Mouse (Mus musculus): ENCODE data around the gene Pimreg. TPM values are rescaled to one million over a fixed set of nuclear protein-coding genes. Genes with fewer than 3 reads are reported as not detected.

Gene Pimreg
- polyA plus RNA-seq, 1 experiment from 2014 or later: 219 TPM

DNA sequence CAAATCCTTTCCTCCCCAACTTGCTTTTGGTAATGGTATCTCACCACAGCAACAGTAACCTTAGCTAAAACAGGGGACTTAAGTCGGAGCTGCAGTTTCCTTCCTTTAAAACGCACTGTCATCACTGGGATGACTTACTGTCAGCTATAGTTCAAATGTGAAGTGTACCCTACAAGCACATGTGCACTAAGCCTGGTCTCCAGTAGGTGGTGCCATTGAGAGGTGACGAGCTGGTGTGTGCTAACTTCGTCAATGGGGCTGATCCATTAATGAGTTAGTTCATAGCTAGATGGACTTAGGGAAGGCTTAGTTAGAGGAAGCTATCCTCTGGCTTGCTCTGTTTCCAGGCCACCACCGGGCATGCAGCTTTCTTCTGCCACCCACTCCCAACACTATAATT, 10.8 kb downstream of the Pimreg start:
- peaks cover 44% of the 10 kb centered on the region for H3K4me1 ChIP-seq
- no peak overlapping the region for H3K27ac ChIP-seq (replicated peaks)
- H3K4me3 ChIP-seq: no peak overlapping the region
- 20% methylated on average over 5 of the region's 5 CpGs for WGBS
- peak; percentile 74 for DNase-seq (ENCODE audit: low spot score)
- H3K9me3 ChIP-seq: no peaks in the 10 kb centered on the region
- H3K27me3 ChIP-seq (replicated peaks; ENCODE audit: low read depth, poor library complexity, severe bottlenecking): peaks cover 45% of the 10 kb centered on the region
- H3K36me3 ChIP-seq (replicated peaks): peaks cover 10% of the 10 kb centered on the region

DNA sequence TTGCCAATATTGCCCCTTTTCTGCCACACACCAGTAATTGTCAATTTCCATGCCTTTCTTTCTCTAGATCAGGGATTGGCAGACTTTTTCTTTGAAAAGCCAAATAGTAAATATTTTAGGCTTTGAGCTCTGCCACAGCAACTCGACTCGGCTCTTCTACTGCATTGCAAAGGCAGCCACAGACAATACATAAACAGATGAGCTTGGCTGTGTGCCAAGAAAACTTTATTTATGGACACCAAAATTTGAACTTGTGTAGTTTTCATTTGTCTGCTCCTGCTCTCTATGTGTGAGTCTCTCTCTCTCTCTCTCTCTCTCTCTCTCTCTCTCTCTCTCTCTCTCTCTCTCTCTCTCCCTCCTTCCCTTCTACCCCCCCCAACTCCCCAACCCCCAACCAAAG, 13.3 kb downstream of the Pimreg start:
- WGBS: 73% methylated on average over 2 of the region's 2 CpGs
- Histone ChIP-seq H3K4me1 (peaks cover 36% of the 10 kb centered on the region), H3K27ac (replicated peaks) (no peak overlapping the region), H3K36me3 (replicated peaks) (no peaks in the 10 kb centered on the region), H3K9me3 (no peaks in the 10 kb centered on the region), H3K27me3 (replicated peaks; ENCODE audit: low read depth, poor library complexity, severe bottlenecking) (peaks cover 30% of the 10 kb centered on the region), H3K4me3 (no peak overlapping the region)
- DNase-seq (ENCODE audit: low spot score): no peak

DNA sequence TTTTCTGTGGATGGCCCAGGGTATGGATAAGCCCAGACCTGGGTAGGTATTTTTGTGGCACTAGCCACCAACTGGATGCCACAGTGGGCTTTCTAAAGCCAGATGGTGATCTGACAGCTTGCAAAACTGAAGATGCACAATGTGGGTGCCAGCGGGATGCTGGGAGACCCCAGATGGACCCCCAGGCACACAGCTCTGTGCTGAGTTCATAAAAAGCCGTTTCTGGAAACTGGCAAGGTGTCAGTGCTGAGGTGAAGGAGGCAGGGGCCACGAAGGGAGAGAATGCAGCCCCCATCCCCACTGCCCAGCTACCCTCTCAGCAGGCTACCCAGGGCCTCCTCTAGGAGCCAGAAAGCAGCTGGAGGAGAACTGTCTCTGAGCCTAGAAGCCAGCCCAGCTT, 15.3 kb downstream of the Pimreg start:
- Histone ChIP-seq H3K36me3 (replicated peaks) (no peaks in the 10 kb centered on the region), H3K27ac (replicated peaks) (no peak overlapping the region), H3K4me3 (no peak overlapping the region), H3K27me3 (replicated peaks; ENCODE audit: low read depth, poor library complexity, severe bottlenecking) (peaks cover 10% of the 10 kb centered on the region; the same call in 1 of the 2 replicates), H3K4me1 (peaks cover 17% of the 10 kb centered on the region), H3K9me3 (no peaks in the 10 kb centered on the region)
- DNase-seq (ENCODE audit: low spot score): no peak
- 85% methylated on average over 3 of the region's 3 CpGs for WGBS

DNA sequence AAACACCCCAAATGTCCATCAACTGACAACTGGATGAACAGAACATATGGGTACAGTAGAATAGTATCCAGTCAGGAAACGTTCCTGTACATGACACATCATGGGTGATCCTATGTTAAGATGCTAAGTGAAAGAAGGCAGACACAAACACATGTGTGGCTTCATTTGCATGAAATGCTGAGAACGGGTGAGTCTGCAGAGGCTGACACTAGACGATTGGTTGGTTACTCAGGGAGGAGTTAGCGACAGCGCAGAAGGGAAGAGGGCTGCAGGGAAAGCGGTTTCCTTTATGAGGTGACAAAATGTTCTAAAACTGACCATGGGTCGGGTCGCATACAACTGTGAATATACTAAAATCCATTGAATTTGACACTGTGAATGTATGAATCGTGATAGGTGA, 18.6 kb downstream of the Pimreg start:
- H3K9me3 ChIP-seq: peaks cover 15% of the 10 kb centered on the region; the same call in 1 of the 2 replicates
- H3K27ac ChIP-seq (replicated peaks): no peak overlapping the region
- no peak for DNase-seq (ENCODE audit: low spot score)
- no peak overlapping the region for H3K4me3 ChIP-seq
- H3K36me3 ChIP-seq (replicated peaks): no peaks in the 10 kb centered on the region
- WGBS: 84% methylated on average over 9 of the region's 9 CpGs
- 0 out of 2 replicates have a peak, but pooled peaks cover 2% of the 10 kb centered on the region for H3K27me3 ChIP-seq (replicated peaks; ENCODE audit: low read depth, poor library complexity, severe bottlenecking)
- H3K4me1 ChIP-seq: peaks cover 8% of the 10 kb centered on the region

DNA sequence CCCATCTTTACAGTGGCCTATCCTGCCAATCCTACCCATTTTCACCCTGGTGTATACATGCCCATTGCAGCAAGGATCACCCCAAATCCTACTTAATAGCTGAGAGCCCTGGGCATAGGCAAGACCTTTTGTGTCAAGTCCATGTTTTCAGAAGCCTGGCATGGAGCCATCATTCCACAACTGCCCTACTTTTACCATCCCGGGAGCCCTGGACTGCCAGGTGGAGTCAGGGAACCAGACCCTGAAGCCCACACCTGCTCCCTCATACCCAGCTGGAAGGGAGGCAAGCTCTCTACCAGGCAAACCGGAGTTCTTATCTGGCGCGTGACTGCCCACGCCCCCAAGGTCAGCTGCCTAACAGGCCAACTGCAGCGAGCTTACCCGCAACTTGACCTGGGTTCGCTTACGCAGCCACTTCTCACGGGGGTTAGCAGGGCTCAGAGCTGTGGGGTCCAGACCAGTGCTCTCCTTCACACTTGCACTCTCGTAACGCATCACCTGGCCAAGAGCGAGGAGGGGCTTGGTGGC, 19.3 kb downstream of the Pimreg start:
- 86% methylated on average over 13 of the region's 13 CpGs for WGBS
- DNase-seq (ENCODE audit: low spot score): no peak
- no peak overlapping the region for H3K27ac ChIP-seq (replicated peaks)
- H3K4me3 ChIP-seq: no peak overlapping the region
- peaks cover under 1% of the 10 kb centered on the region; the same call in 1 of the 2 replicates for H3K4me1 ChIP-seq
- no peaks in the 10 kb centered on the region for H3K36me3 ChIP-seq (replicated peaks)
- H3K27me3 ChIP-seq (replicated peaks; ENCODE audit: low read depth, poor library complexity, severe bottlenecking): 0 out of 2 replicates have a peak, but pooled peaks cover 3% of the 10 kb centered on the region
- H3K9me3 ChIP-seq: peaks cover 15% of the 10 kb centered on the region; the same call in 1 of the 2 replicates

DNA sequence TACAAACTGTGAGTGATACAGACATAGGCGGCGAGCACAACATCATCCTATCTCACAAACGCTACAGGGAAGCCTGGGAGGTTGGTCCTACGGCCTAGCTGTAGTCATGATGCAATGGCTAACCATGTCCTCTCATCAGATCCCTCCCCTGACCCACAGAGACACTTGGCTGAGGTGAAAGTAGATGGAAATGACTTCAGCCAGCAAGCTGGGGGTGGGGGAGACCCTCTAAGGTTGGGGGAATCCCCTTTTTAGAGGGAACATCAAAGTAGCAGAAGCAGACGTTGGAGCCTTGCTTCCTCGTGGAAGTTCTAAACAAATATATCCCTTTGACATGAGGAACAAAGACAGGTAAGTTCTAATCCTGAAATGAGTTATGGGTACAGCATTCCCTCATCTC, 22.6 kb downstream of the Pimreg start:
- Histone ChIP-seq H3K27me3 (replicated peaks; ENCODE audit: low read depth, poor library complexity, severe bottlenecking) (0 out of 2 replicates have a peak, but pooled peaks cover 3% of the 10 kb centered on the region), H3K4me1 (no peaks in the 10 kb centered on the region), H3K36me3 (replicated peaks) (no peaks in the 10 kb centered on the region), H3K4me3 (no peak overlapping the region), H3K9me3 (peaks cover 15% of the 10 kb centered on the region; the same call in 1 of the 2 replicates), H3K27ac (replicated peaks) (no peak overlapping the region)
- WGBS: 80% methylated on average over 6 of the region's 6 CpGs
- DNase-seq (ENCODE audit: low spot score): no peak

DNA sequence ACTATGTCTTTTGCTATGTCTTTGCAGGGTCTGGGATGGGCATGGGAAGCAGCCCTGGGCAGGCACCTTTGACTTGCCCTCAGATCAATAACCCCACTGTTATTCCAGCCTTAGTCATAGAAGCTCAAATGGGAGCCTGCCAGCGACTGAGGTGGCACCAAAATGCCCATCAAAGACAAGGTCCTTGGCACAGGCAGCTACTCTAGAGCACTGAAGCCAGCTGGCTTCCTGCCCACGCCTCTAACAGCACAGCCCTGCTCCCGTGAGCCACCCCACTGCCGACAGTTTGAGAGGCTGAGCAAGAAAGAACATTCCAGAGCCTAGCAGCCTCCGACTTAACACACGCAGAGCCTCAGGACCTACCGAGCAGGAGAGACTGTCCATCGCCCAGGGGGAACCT, 23.3 kb downstream of the Pimreg start:
- Histone ChIP-seq H3K27me3 (replicated peaks; ENCODE audit: low read depth, poor library complexity, severe bottlenecking) (0 out of 2 replicates have a peak, but pooled peaks cover 3% of the 10 kb centered on the region), H3K9me3 (peaks cover 15% of the 10 kb centered on the region; the same call in 1 of the 2 replicates), H3K27ac (replicated peaks) (no peak overlapping the region), H3K4me1 (no peaks in the 10 kb centered on the region), H3K36me3 (replicated peaks) (no peaks in the 10 kb centered on the region), H3K4me3 (no peak overlapping the region)
- DNase-seq (ENCODE audit: low spot score): no peak
- 85% methylated on average over 8 of the region's 8 CpGs for WGBS

DNA sequence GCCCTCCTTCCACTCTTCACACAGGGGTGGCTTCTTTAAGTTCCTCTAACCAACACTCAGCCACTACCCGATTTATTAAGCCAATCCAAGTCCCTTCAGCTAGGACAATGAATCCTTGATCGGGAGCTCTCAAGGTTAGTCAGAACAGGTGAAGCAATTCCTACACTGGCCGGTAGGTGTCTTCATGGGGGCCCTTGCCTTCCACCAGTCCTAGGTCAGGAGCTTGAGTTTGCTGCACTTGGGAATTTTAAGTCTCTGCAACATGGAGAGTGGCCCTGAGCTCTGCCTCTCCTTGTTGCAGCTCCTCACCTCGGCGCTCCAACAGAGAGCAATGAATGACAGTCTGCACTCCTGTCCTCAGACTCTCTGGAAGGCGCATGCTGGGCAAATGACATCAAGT, 24.5 kb downstream of the Pimreg start:
- Histone ChIP-seq H3K27ac (replicated peaks) (no peak overlapping the region), H3K4me3 (no peak overlapping the region), H3K4me1 (no peaks in the 10 kb centered on the region; the same call in 1 of the 2 replicates), H3K9me3 (peaks cover 15% of the 10 kb centered on the region; the same call in 1 of the 2 replicates), H3K27me3 (replicated peaks; ENCODE audit: low read depth, poor library complexity, severe bottlenecking) (0 out of 2 replicates have a peak, but pooled peaks cover 3% of the 10 kb centered on the region), H3K36me3 (replicated peaks) (no peaks in the 10 kb centered on the region)
- 38% methylated on average over 6 of the region's 6 CpGs for WGBS
- peak; percentile 56 for DNase-seq (ENCODE audit: low spot score)

DNA sequence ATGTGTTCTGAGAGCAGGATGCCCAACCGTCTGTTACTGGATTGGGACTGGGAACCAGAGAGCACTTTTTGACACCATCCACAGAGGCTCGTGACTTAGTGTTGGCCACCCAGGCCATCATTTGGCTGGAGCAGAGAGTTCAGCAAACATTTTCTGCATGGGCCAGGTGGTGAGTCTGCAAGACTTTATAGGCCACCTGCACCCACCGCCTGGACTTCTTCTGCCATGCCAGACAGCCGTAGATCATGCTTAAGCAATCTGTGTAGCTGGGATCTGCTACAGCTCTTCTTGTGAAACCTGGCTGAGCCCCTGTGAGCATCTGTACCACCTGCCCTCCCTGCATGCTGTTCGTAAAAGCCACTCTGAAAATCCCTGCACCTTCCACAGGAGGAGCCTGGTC, 25.5 kb downstream of the Pimreg start:
- 81% methylated on average over 5 of the region's 5 CpGs for WGBS
- no peak overlapping the region for H3K4me3 ChIP-seq
- H3K27ac ChIP-seq (replicated peaks): no peak overlapping the region
- peaks cover 15% of the 10 kb centered on the region; the same call in 1 of the 2 replicates for H3K9me3 ChIP-seq
- no peak for DNase-seq (ENCODE audit: low spot score)
- no peaks in the 10 kb centered on the region for H3K36me3 ChIP-seq (replicated peaks)
- 0 out of 2 replicates have a peak, but pooled peaks cover 3% of the 10 kb centered on the region for H3K27me3 ChIP-seq (replicated peaks; ENCODE audit: low read depth, poor library complexity, severe bottlenecking)
- peaks cover 5% of the 10 kb centered on the region for H3K4me1 ChIP-seq

DNA sequence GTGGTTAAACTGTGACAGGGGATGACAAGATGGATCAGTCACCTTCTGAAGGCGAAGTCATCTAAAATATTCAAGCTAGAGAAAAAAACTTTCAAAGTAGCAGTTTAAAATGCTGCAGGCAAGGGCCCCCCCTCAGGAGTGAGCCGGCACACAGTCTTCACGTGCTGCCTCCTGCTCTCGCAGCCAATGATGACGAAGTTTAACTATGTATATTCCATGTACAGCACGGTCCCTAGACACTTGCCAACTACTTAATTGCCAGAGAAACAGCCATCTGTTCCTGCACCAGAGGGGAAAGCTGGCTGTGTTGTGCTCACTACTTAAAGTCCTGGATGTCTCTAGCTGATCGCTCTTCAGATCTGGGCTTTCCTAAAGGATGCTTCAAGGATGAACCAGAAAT, 26.2 kb downstream of the Pimreg start:
- H3K27me3 ChIP-seq (replicated peaks; ENCODE audit: low read depth, poor library complexity, severe bottlenecking): 0 out of 2 replicates have a peak, but pooled peaks cover 3% of the 10 kb centered on the region
- DNase-seq (ENCODE audit: low spot score): no peak
- H3K27ac ChIP-seq (replicated peaks): no peak overlapping the region
- no peaks in the 10 kb centered on the region for H3K36me3 ChIP-seq (replicated peaks)
- H3K4me3 ChIP-seq: no peak overlapping the region
- peaks cover 11% of the 10 kb centered on the region for H3K4me1 ChIP-seq
- WGBS: 75% methylated on average over 7 of the region's 7 CpGs
- peaks cover 15% of the 10 kb centered on the region; the same call in 1 of the 2 replicates for H3K9me3 ChIP-seq

DNA sequence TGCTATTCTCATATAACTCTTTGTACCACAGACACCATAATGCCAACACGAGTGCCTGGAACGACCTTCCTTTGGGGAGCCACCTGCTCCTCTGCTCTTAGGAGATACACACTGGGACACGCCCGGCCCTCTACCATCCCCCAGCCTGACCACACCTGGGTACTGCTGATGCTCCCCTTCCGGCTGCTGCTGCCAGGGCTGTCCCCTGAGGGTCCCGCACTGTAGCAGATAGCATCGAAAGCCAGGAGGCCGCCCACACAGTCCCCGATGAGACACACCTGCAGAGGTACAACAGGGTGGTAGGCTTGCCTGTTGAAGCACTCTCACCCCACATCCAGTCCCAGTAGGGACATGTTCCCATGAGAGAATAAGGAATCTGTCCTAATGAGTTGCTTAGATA, 28.9 kb downstream of the Pimreg start:
- Histone ChIP-seq H3K9me3 (no peaks in the 10 kb centered on the region), H3K27me3 (replicated peaks; ENCODE audit: low read depth, poor library complexity, severe bottlenecking) (peaks cover 3% of the 10 kb centered on the region; the same call in 1 of the 2 replicates), H3K27ac (replicated peaks) (no peak overlapping the region), H3K36me3 (replicated peaks) (no peaks in the 10 kb centered on the region), H3K4me3 (no peak overlapping the region), H3K4me1 (peaks cover 11% of the 10 kb centered on the region)
- 85% methylated on average over 9 of the region's 9 CpGs for WGBS
- no peak for DNase-seq (ENCODE audit: low spot score)

DNA sequence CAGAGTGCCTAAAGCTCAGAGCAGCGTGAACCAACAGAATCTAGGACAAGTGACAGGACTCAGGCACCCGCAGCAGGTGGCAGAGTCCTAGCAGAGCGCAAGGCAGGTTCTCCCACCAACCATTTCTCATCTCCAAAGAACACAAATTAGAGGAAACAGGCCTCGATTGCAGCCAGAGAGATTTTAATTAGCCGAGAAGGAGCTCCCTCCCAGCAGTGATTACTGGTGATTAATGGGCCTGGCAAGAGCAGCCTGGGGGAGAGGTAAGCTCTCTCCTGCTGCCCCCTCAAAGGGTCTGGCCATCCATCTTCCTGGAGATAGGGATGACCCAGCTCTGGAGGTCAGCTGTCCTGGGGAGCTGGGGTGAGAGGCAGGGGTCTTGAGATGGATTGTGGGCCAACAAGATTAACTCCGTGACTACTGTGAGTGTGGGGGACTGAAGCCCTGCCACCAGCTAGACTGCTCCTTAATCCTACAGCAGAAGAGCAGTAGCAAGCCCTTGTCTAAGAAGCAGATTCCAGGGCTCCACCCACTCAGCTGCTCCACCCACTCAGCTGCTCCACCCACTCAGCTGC, 30.6 kb downstream of the Pimreg start:
- peaks cover 3% of the 10 kb centered on the region; the same call in 1 of the 2 replicates for H3K27me3 ChIP-seq (replicated peaks; ENCODE audit: low read depth, poor library complexity, severe bottlenecking)
- 53% methylated on average over 6 of the region's 6 CpGs for WGBS
- no peak for DNase-seq (ENCODE audit: low spot score)

DNA sequence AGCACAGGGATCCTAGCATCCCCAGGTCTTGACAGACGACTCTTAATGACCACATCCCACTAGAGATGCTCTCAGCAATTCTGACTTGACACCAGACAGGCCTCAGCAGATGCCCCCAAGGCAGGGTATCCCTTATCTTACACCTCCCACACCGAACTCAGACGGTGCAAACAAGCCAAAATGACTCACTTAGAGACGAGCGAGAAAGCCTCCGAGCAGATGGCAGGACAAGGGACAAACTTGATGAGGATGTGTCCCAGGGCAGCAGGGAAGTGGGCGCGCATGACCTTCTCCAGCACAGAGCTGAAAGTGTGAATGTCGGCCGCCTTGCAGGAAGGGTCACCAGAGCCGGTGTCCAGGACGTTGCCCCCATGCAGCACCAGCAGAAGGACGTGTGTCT, 32.4 kb downstream of the Pimreg start:
- Histone ChIP-seq H3K36me3 (replicated peaks) (no peaks in the 10 kb centered on the region), H3K4me3 (no peak overlapping the region), H3K9me3 (no peaks in the 10 kb centered on the region), H3K27me3 (replicated peaks; ENCODE audit: low read depth, poor library complexity, severe bottlenecking) (peaks cover 3% of the 10 kb centered on the region; the same call in 1 of the 2 replicates), H3K4me1 (peaks cover 11% of the 10 kb centered on the region), H3K27ac (replicated peaks) (no peak overlapping the region)
- DNase-seq (ENCODE audit: low spot score): no peak
- WGBS: 87% methylated on average over 13 of the region's 13 CpGs

More for the DNA sequence above, 30.6 kb downstream of the Pimreg start:
- no peak overlapping the region for H3K27ac ChIP-seq (replicated peaks)
- no peaks in the 10 kb centered on the region for H3K36me3 ChIP-seq (replicated peaks)
- H3K4me3 ChIP-seq: no peak overlapping the region
- H3K9me3 ChIP-seq: no peaks in the 10 kb centered on the region
- peaks cover 11% of the 10 kb centered on the region for H3K4me1 ChIP-seq
